Mouse (Mus musculus): ENCODE results near the gene Rhox4d. TPM values are rescaled to one million over a fixed set of nuclear protein-coding genes. Genes with fewer than 3 reads are reported as not detected.
"Not testable (repeated sequence)": the region's sequence is repeated elsewhere in the genome, so short reads cannot be mapped to it uniquely, and the experiment has no call there.

The Rhox4d gene
- polyA plus RNA-seq (2014; fragmentation: Nextera tagmentation; extraction: Ambion mirVana) = not detected in 2 replicates

DNA sequence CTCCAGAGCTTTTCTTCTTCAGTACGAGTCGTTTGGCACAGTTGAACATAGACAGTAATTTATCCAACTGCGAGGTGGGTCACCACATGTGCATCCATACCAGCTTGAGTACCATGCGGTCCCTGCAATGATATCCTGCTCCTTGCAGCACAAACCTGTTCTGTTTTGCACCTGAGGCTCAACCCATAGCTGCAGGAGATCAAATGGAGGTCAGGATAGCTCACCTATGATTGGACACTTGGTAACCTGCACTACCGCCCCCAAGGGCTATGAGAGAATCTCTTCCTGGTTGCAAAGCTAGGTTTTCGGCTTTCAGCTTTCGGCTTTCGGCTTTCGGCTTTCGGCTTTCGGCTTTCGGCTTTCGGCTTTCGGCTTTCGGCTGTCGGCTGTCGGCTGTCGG is at the start of gene Rhox4d:
Gene Rhox4d (plus strand): TSS at position 301 of the 400 bp plus-strand sequence.
- not testable (repeated sequence) for H3K9me3 ChIP-seq (ENCODE audit: low read depth, low read length); H3K36me3 ChIP-seq (ENCODE audit: insufficient read depth); H3K9ac ChIP-seq; H3K27me3 ChIP-seq (ENCODE audit: insufficient read depth, low read length); H3K4me2 ChIP-seq; ATAC-seq (ENCODE audit: insufficient read depth); H3K4me3 ChIP-seq (ENCODE audit: low read depth, low read length); H3K27ac ChIP-seq (ENCODE audit: low read depth); H3K4me1 ChIP-seq (ENCODE audit: insufficient read depth); DNase-seq
- 95% methylated on average over 15 of the region's 18 CpGs for WGBS

DNA sequence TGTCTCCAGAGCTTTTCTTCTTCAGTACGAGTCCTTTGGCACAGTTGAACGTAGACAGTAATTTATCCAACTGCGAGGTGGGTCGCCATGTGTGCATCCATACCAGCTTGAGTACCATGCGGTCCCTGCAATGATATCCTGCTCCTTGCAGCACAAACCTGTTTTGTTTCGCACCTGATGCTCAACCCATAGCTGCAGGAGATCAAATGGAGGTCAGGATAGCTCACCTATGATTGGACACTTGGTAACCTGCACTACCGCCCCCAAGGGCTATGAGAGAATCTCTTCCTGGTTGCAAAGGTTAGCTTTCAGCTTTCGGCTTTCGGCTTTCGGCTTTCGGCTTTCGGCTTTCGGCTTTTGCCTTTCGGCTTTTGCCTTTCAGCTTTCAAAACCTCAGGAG is 34.1 kb upstream of the Rhox4d start, which contains the start of gene Rhox4c:
Gene Rhox4c (plus strand): TSS at position 301 of the 400 bp plus-strand sequence.
- ATAC-seq (ENCODE audit: insufficient read depth); H3K4me3 ChIP-seq (ENCODE audit: low read depth, low read length); H3K4me1 ChIP-seq (ENCODE audit: insufficient read depth); H3K4me2 ChIP-seq; DNase-seq; H3K27ac ChIP-seq (ENCODE audit: low read depth); H3K9me3 ChIP-seq (ENCODE audit: low read depth, low read length); H3K27me3 ChIP-seq (ENCODE audit: insufficient read depth, low read length); H3K9ac ChIP-seq; H3K36me3 ChIP-seq (ENCODE audit: insufficient read depth): not testable (repeated sequence)
- 89% methylated on average over 14 of the region's 14 CpGs for WGBS

DNA sequence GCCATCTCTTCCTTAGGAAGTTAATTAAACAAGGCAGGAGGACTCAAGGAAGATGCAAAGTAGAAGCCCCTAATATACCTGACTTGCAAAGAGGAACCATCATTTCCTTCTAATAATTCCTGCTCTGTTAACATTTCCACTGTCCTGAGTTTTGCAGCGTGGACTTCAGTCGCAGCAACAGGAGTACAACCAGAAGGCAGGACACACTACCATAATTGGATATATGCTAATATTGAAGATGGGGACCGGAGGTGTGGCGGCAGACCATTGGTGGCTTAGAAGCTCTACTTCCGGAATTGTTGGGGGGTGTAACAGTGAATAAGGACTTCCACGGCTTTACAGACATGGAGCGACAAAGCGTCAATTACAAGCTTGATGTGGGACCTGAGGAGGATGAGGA is 16.0 kb downstream of the Rhox4d start, which contains the start of gene Rhox2e:
Gene Rhox2e (plus strand): TSS at position 301 of the 400 bp plus-strand sequence.
- whole genome bisulfite sequencing = 92% methylated on average over 2 of the region's 8 CpGs
- not testable (repeated sequence) for H3K9me3 ChIP-seq (ENCODE audit: low read depth, low read length); DNase-seq

DNA sequence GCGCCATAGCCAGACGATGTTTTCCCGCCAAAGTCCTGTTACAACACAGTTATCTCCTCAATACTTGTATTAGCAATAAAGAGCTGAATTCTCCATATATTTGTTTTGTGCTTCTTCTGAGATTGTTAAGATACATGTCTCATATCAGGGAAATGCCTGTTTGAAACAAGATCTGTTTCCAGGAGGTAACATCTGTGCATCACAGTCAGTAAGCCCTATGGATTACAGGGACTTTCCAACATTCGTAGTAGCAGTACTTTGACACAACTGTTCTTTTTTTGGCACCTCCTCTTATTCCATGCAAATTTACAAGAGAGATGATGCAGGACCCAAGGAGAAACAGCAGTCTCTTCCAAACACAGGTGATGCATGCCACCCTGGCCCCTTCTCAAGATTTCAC is 27.6 kb downstream of the Rhox4d start, which contains the start of gene Rhox3e:
Gene Rhox3e (plus strand): TSS at position 301 of the 400 bp plus-strand sequence.
- not testable (repeated sequence) for H3K4me1 ChIP-seq (ENCODE audit: insufficient read depth); ATAC-seq (ENCODE audit: insufficient read depth); H3K4me2 ChIP-seq; H3K36me3 ChIP-seq (ENCODE audit: insufficient read depth); H3K9me3 ChIP-seq (ENCODE audit: low read depth, low read length); H3K9ac ChIP-seq; H3K27me3 ChIP-seq (ENCODE audit: insufficient read depth, low read length); H3K27ac ChIP-seq (ENCODE audit: low read depth); DNase-seq; H3K4me3 ChIP-seq (ENCODE audit: low read depth, low read length)
- no CpG with 5 or more reads among the region's 4 CpGs for WGBS

More for the DNA sequence above, 16.0 kb downstream of the Rhox4d start, which contains the start of gene Rhox2e:
- H3K36me3 ChIP-seq (ENCODE audit: insufficient read depth); H3K4me2 ChIP-seq; H3K27ac ChIP-seq (ENCODE audit: low read depth); H3K4me3 ChIP-seq (ENCODE audit: low read depth, low read length); H3K27me3 ChIP-seq (ENCODE audit: insufficient read depth, low read length); ATAC-seq (ENCODE audit: insufficient read depth); H3K4me1 ChIP-seq (ENCODE audit: insufficient read depth); H3K9ac ChIP-seq: not testable (repeated sequence)

DNA sequence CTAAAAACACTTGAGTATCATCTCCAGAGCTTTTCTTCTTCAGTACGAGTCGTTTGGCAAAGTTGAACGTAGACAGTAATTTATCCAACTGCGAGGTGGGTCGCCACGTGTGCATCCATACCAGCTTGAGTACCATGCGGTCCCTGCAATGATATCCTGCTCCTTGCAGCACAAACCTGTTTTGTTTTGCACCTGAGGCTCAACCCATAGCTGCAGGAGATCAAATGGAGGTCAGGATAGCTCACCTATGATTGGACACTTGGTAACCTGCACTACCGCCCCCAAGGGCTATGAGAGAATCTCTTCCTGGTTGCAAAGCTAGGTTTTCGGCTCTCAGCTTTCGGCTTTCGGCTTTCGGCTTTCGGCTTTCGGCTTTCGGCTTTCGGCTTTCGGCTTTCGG is 43.0 kb downstream of the Rhox4d start, which contains the start of gene Rhox4e:
Gene Rhox4e (plus strand): TSS at position 301 of the 400 bp plus-strand sequence.
- H3K36me3 ChIP-seq (ENCODE audit: insufficient read depth); H3K4me2 ChIP-seq; ATAC-seq (ENCODE audit: insufficient read depth); H3K27me3 ChIP-seq (ENCODE audit: insufficient read depth, low read length); H3K4me1 ChIP-seq (ENCODE audit: insufficient read depth); H3K4me3 ChIP-seq (ENCODE audit: low read depth, low read length); H3K9ac ChIP-seq; H3K27ac ChIP-seq (ENCODE audit: low read depth); H3K9me3 ChIP-seq (ENCODE audit: low read depth, low read length); DNase-seq: not testable (repeated sequence)
- 96% methylated on average over 10 of the region's 18 CpGs for WGBS

Other genes starting within 250 kb of the Rhox4d start
- gene Rhox4a, start 249.0 kb upstream of the Rhox4d start, polyA plus RNA-seq (2014; fragmentation: Nextera tagmentation; extraction: Ambion mirVana) = not detected in 2 replicates
- gene Rhox3a2, start 134.3 kb upstream of the Rhox4d start, polyA plus RNA-seq (2014; fragmentation: Nextera tagmentation; extraction: Ambion mirVana) = not detected in 2 replicates
- not detected in 2 replicates for gene Rhox4a2, start 123.5 kb upstream of the Rhox4d start, polyA plus RNA-seq (2014; fragmentation: Nextera tagmentation; extraction: Ambion mirVana)
- not detected in 2 replicates for gene Rhox2b, start 102.3 kb upstream of the Rhox4d start, polyA plus RNA-seq (2014; fragmentation: Nextera tagmentation; extraction: Ambion mirVana)
- gene Rhox4b, start 81.9 kb upstream of the Rhox4d start, polyA plus RNA-seq (2014; fragmentation: Nextera tagmentation; extraction: Ambion mirVana) = not detected in 2 replicates
- gene Rhox2c, start 60.7 kb upstream of the Rhox4d start, polyA plus RNA-seq (2014; fragmentation: Nextera tagmentation; extraction: Ambion mirVana) = not detected in 2 replicates
- gene Rhox3c, start 55.8 kb upstream of the Rhox4d start, polyA plus RNA-seq (2014; fragmentation: Nextera tagmentation; extraction: Ambion mirVana) = not detected in 2 replicates
- not detected in 2 replicates for gene Rhox4c, start 34.0 kb upstream of the Rhox4d start, polyA plus RNA-seq (2014; fragmentation: Nextera tagmentation; extraction: Ambion mirVana)
- gene Rhox2d, start 20.9 kb upstream of the Rhox4d start, polyA plus RNA-seq (2014; fragmentation: Nextera tagmentation; extraction: Ambion mirVana) = not detected in 2 replicates
- gene Rhox2e, start 16.1 kb downstream of the Rhox4d start, polyA plus RNA-seq (2014; fragmentation: Nextera tagmentation; extraction: Ambion mirVana) = not detected in 2 replicates
- gene Rhox3e, start 27.7 kb downstream of the Rhox4d start, polyA plus RNA-seq (2014; fragmentation: Nextera tagmentation; extraction: Ambion mirVana) = not detected in 2 replicates
- not detected in 2 replicates for gene Rhox4e, start 43.1 kb downstream of the Rhox4d start, polyA plus RNA-seq (2014; fragmentation: Nextera tagmentation; extraction: Ambion mirVana)
- gene Rhox2f, start 57.0 kb downstream of the Rhox4d start, polyA plus RNA-seq (2014; fragmentation: Nextera tagmentation; extraction: Ambion mirVana) = not detected in 2 replicates
- gene Rhox3f, start 66.6 kb downstream of the Rhox4d start, polyA plus RNA-seq (2014; fragmentation: Nextera tagmentation; extraction: Ambion mirVana) = not detected in 2 replicates
- not detected in 2 replicates for gene Rhox4f, start 93.3 kb downstream of the Rhox4d start, polyA plus RNA-seq (2014; fragmentation: Nextera tagmentation; extraction: Ambion mirVana)
- gene Rhox3g, start 114.3 kb downstream of the Rhox4d start, polyA plus RNA-seq (2014; fragmentation: Nextera tagmentation; extraction: Ambion mirVana) = not detected in 2 replicates
- gene Rhox2g, start 129.1 kb downstream of the Rhox4d start, polyA plus RNA-seq (2014; fragmentation: Nextera tagmentation; extraction: Ambion mirVana) = not detected in 2 replicates
- not detected in 2 replicates for gene Rhox4g, start 137.0 kb downstream of the Rhox4d start, polyA plus RNA-seq (2014; fragmentation: Nextera tagmentation; extraction: Ambion mirVana)
- gene Rhox3h, start 154.4 kb downstream of the Rhox4d start, polyA plus RNA-seq (2014; fragmentation: Nextera tagmentation; extraction: Ambion mirVana) = not detected in 2 replicates
- gene Rhox2h, start 158.9 kb downstream of the Rhox4d start, polyA plus RNA-seq (2014; fragmentation: Nextera tagmentation; extraction: Ambion mirVana) = not detected in 2 replicates